Mouse (Mus musculus): ENCODE measurements at regions not wholly inside any gene's neighbourhood (a gene's known extent, or its start where the extent isn't known, plus 50 kb on each side); places are given as distances from the start of the nearest gene placed in this dataset.
"Not testable (repeated sequence)": the region's sequence is repeated elsewhere in the genome, so short reads cannot be mapped to it uniquely, and the experiment has no call there.

DNA sequence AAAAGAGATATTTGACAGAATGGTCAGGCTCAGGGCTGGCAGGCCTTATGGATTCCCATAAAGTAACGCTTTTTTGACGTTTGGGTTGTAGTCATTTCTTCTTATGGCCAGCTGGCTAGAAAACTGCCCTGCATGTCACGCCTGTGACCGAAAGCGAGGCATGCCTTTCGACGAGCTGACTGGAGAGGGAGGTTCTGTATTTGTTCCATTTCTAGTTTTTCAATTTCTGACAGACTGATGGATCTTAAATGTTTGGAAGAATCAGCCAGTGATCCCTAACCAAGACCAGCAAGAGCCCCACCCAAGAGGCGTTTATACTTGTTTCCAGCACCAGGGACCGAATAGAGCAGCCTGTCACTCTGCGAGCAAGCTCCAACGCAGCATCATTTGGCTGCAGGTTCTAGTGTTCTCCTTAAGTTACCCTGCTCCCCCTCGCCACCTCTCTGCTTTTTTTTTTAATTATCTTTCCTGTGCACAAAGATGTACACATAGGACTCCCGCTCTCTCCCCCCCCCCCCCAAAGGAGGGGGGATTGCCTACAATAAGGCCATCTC lies 243.2 kb upstream of the Gm6793 start:
- Histone ChIP-seq H3K36me3 (ENCODE audit: insufficient read depth, low read length) (no peaks in the 10 kb centered on the region), H3K4me3 (replicated peaks; ENCODE audit: low read length) (no peak overlapping the region), H3K27me3 (ENCODE audit: insufficient read depth, low read length) (peaks cover 9% of the 10 kb centered on the region), H3K9me3 (ENCODE audit: low read length) (no peaks in the 10 kb centered on the region), H3K4me1 (replicated peaks; ENCODE audit: low read depth, low read length) (peaks cover 11% of the 10 kb centered on the region)
- TF ChIP-seq NANOG (IDR thresholded peaks at IDR 0.05; ENCODE audit: borderline replicate concordance, low read length) = no peak
- no peak for TF ChIP-seq POU5F1 (IDR thresholded peaks at IDR 0.05; ENCODE audit: borderline replicate concordance, low read length)
- no peak for TF ChIP-seq CTCF (conservative IDR thresholded peaks at IDR 0.05; ENCODE audit: low read length)

DNA sequence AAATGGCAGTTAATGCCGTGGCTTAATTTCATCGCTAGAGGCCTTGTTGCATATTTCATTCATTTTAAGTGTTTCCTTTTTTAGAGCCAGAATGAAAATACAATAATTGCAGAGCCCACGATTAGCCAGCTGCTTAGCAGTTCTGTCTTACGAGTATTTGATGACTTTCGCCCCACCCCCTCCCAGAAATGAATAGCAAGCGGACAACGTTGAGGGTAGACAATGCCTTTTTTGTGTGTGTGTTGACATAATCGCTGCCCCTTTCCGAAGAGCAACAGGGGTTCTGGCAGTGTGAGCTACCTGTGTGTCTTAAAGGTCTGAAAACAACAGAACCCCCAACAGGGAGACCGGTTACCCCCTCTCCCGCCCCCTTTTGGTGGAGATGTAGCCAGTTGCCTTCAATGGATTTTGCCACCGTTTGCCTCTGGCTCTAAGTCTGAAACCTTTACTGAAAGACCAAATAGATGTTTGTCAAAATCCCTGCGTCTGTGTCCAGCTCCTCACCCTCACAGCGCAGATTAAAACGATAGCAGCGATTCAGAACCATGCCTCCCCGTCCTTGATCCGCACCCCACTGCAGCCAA lies 242.6 kb upstream of the Gm6793 start:
- H3K4me1 ChIP-seq (replicated peaks; ENCODE audit: low read depth, low read length) = peaks cover 11% of the 10 kb centered on the region
- H3K9me3 ChIP-seq (ENCODE audit: low read length) = no peaks in the 10 kb centered on the region
- peaks cover 6% of the 10 kb centered on the region for H3K27me3 ChIP-seq (ENCODE audit: insufficient read depth, low read length)
- no peak overlapping the region for H3K4me3 ChIP-seq (replicated peaks; ENCODE audit: low read length)
- TF ChIP-seq POU5F1 (IDR thresholded peaks at IDR 0.05; ENCODE audit: borderline replicate concordance, low read length) = no peak
- no peak; the same call in 1 of the 2 replicates for TF ChIP-seq NANOG (IDR thresholded peaks at IDR 0.05; ENCODE audit: borderline replicate concordance, low read length)
- TF ChIP-seq CTCF (conservative IDR thresholded peaks at IDR 0.05; ENCODE audit: low read length) = no peak
- H3K36me3 ChIP-seq (ENCODE audit: insufficient read depth, low read length) = no peaks in the 10 kb centered on the region

DNA sequence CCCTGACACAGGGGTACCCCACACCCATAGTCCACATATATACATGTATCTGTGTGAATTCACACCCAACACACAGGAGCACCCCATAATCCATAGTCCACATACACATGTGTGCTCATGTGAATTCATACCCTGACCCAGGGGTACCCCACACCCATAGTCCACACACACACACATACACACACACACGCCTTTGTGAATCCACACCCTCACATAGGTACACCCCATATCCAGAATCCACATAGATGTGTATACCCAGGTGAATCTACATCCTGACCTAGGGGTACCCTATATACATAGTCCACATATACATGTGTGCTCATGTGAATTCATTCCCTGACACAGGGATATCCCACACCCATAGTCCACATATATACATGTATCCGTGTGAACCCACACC lies 231.8 kb upstream of the Gm6793 start:
- not testable (repeated sequence) for H3K4me3 ChIP-seq (replicated peaks; ENCODE audit: low read length); H3K27me3 ChIP-seq (ENCODE audit: insufficient read depth, low read length); H3K4me1 ChIP-seq (replicated peaks; ENCODE audit: low read depth, low read length); H3K36me3 ChIP-seq (ENCODE audit: insufficient read depth, low read length); H3K9me3 ChIP-seq (ENCODE audit: low read length)

DNA sequence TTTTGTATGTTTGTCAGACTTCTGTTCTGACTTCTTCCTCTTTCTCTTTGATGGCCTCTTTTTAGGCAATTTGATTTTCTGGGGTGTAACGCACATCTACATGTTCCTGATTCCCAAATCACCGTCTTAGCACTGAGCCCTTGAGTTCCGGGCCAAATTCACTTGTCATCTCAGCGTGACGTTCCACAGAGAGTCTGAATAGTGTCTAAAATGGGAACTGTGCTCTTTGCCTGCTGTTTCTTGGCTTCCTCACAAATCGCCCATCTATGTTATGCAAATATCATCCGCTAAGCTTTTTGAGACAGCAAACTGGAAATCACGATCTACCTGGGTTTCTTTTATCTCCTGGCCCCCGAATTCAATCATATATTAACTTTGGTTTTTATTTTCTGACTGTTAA lies 223.8 kb upstream of the Gm6793 start:
- H3K27me3 ChIP-seq (ENCODE audit: insufficient read depth, low read length) = no peaks in the 10 kb centered on the region
- peaks cover 13% of the 10 kb centered on the region for H3K4me1 ChIP-seq (replicated peaks; ENCODE audit: low read depth, low read length)
- TF ChIP-seq POU5F1 (IDR thresholded peaks at IDR 0.05; ENCODE audit: borderline replicate concordance, low read length) (no peak), NANOG (IDR thresholded peaks at IDR 0.05; ENCODE audit: borderline replicate concordance, low read length) (no peak; the same call in 1 of the 2 replicates), CTCF (conservative IDR thresholded peaks at IDR 0.05; ENCODE audit: low read length) (no peak)
- H3K9me3 ChIP-seq (ENCODE audit: low read length) = no peaks in the 10 kb centered on the region
- no peaks in the 10 kb centered on the region for H3K36me3 ChIP-seq (ENCODE audit: insufficient read depth, low read length)
- no peak overlapping the region for H3K4me3 ChIP-seq (replicated peaks; ENCODE audit: low read length)

DNA sequence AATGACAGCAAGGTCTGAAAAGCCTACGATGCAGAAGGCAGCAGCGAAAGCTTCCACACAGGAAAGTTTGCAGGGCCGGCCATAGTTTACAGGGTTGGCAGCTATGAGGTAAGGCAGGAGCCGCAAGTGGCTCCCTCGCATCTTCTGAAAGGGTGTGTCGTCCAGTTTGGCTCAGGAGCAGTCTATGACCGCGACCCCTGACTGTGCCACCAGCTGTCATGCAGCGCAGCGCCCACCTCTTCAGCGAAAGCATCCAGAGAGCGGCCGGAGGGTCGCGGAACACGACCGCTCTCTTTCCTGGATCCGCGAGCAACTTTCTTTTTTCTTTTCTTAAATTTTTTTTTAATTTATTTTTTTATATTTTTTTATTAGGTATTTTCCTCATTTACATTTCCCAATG lies 221.9 kb upstream of the Gm6793 start:
- H3K4me3 ChIP-seq (replicated peaks; ENCODE audit: low read length); H3K27me3 ChIP-seq (ENCODE audit: insufficient read depth, low read length); H3K9me3 ChIP-seq (ENCODE audit: low read length); H3K36me3 ChIP-seq (ENCODE audit: insufficient read depth, low read length): not testable (repeated sequence)
- H3K4me1 ChIP-seq (replicated peaks; ENCODE audit: low read depth, low read length) = peaks cover 13% of the 10 kb centered on the region

DNA sequence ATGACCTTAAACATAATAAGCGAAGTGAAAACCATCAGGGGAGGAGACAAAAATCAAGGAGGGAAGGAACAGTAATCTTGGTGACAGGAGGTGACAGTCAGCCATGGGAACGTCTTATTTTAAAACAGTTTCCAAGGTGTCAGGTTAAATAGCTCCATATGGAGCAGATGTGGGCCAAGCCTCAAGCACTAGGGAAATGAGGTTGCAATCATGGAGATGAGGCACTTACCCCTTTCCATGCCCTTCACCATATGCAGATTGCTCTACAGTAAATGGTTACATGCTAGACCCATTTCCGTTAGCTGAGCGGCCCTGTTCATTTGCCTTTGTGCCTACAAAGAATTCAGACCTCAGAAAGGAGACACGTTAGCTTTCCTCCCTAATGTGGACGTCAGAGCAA lies 204.8 kb upstream of the Gm6793 start:
- Histone ChIP-seq H3K4me3 (replicated peaks; ENCODE audit: low read length) (no peak overlapping the region), H3K4me1 (replicated peaks; ENCODE audit: low read depth, low read length) (no peaks in the 10 kb centered on the region), H3K36me3 (ENCODE audit: insufficient read depth, low read length) (no peaks in the 10 kb centered on the region), H3K9me3 (ENCODE audit: low read length) (no peaks in the 10 kb centered on the region), H3K27me3 (ENCODE audit: insufficient read depth, low read length) (no peaks in the 10 kb centered on the region)
- TF ChIP-seq CTCF (conservative IDR thresholded peaks at IDR 0.05; ENCODE audit: low read length) (no peak), NANOG (IDR thresholded peaks at IDR 0.05; ENCODE audit: borderline replicate concordance, low read length) (no peak), POU5F1 (IDR thresholded peaks at IDR 0.05; ENCODE audit: borderline replicate concordance, low read length) (no peak)

DNA sequence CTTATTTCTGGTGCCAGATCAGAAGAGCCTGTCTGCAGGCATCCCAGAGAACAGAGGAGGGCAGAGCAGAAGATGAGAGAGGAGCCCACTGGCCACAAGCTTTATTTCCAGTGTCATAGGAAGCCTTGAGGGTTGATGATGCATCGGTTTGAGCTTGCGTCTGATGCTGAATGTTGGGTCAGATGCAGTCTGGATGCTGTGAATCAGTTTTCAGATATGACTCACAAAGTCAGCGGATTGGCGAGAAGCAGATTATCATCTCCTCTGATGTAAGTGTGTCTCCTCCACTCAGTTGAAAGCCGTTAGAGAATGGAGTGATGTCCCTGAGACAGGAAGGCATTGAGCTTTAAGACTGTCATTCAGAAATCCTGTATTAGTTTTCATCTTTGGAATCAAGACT lies 197.3 kb upstream of the Gm6793 start:
- peaks cover 5% of the 10 kb centered on the region; the same call in 1 of the 2 replicates for H3K9me3 ChIP-seq (ENCODE audit: low read length)
- TF ChIP-seq POU5F1 (IDR thresholded peaks at IDR 0.05; ENCODE audit: borderline replicate concordance, low read length) (no peak), NANOG (IDR thresholded peaks at IDR 0.05; ENCODE audit: borderline replicate concordance, low read length) (no peak), CTCF (conservative IDR thresholded peaks at IDR 0.05; ENCODE audit: low read length) (no peak)
- no peak overlapping the region for H3K4me3 ChIP-seq (replicated peaks; ENCODE audit: low read length)
- H3K4me1 ChIP-seq (replicated peaks; ENCODE audit: low read depth, low read length) = no peaks in the 10 kb centered on the region
- no peaks in the 10 kb centered on the region for H3K36me3 ChIP-seq (ENCODE audit: insufficient read depth, low read length)
- no peaks in the 10 kb centered on the region for H3K27me3 ChIP-seq (ENCODE audit: insufficient read depth, low read length)

DNA sequence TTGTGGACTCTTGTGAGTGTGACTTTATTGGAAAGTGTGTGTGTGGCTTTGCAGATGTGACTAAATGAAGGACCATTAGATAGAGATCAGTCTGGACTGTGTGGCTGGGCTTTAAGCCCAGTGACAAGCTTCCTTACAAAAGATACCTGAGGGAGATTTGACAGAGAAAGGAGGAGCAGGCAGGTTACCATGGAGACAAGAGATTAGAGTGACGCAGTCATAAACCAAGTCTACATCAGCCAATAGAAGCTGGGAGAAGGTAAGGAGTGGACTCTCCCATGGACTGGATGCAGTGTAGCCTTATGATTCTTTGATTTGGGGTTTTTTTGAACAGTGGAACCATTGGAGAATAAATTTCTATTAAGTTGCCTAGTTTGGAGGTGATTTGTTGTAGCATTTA lies 181.6 kb upstream of the Gm6793 start:
- no peaks in the 10 kb centered on the region for H3K4me1 ChIP-seq (replicated peaks; ENCODE audit: low read depth, low read length)

DNA sequence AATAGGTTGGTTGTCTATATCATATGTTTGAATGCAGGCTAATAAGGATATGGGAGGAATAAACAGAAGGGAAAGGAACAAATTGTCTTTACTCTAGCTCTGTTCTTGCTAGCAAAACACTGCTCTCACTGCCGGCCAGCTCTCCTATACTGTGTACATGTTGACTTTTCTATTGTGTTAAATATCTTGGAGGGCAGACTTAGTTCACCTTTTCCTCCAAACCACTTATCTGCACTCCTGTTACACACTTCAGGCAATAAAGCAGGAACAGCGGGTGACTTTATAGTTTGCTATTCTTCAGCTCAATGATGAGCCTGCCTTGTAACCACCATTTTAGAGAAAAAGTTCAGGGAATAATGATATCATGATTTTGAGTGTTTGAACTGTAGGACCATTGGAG lies 181.0 kb upstream of the Gm6793 start:
- Histone ChIP-seq H3K36me3 (ENCODE audit: insufficient read depth, low read length) (no peaks in the 10 kb centered on the region), H3K27me3 (ENCODE audit: insufficient read depth, low read length) (no peaks in the 10 kb centered on the region), H3K4me1 (replicated peaks; ENCODE audit: low read depth, low read length) (no peaks in the 10 kb centered on the region), H3K9me3 (ENCODE audit: low read length) (no peaks in the 10 kb centered on the region), H3K4me3 (replicated peaks; ENCODE audit: low read length) (no peak overlapping the region)
- TF ChIP-seq CTCF (conservative IDR thresholded peaks at IDR 0.05; ENCODE audit: low read length) (no peak), NANOG (IDR thresholded peaks at IDR 0.05; ENCODE audit: borderline replicate concordance, low read length) (no peak), POU5F1 (IDR thresholded peaks at IDR 0.05; ENCODE audit: borderline replicate concordance, low read length) (no peak)

More for the DNA sequence above, 181.6 kb upstream of the Gm6793 start:
- Histone ChIP-seq H3K9me3 (ENCODE audit: low read length) (no peaks in the 10 kb centered on the region), H3K4me3 (replicated peaks; ENCODE audit: low read length) (no peak overlapping the region), H3K36me3 (ENCODE audit: insufficient read depth, low read length) (no peaks in the 10 kb centered on the region), H3K27me3 (ENCODE audit: insufficient read depth, low read length) (no peaks in the 10 kb centered on the region)
- TF ChIP-seq POU5F1 (IDR thresholded peaks at IDR 0.05; ENCODE audit: borderline replicate concordance, low read length) (no peak), NANOG (IDR thresholded peaks at IDR 0.05; ENCODE audit: borderline replicate concordance, low read length) (no peak), CTCF (conservative IDR thresholded peaks at IDR 0.05; ENCODE audit: low read length) (no peak)

Measured in E14TG2a.4 (cell line).